Mouse (Mus musculus): ENCODE results near the gene Txnip.

GRCm38 (mm10) chr3:96575272-96575984, 17.7 kb downstream of the Txnip start:
- TF ChIP-seq POLR2A (IDR thresholded peaks at IDR 0.05; ENCODE audit: borderline replicate concordance, extremely low read depth, insufficient read depth, insufficient read length, poor library complexity, severe bottlenecking) (no peak), CTCF (IDR thresholded peaks at IDR 0.05; ENCODE audit: borderline replicate concordance, extremely low read depth, insufficient read depth, insufficient read length) (no peak)
